Mouse (Mus musculus) hindlimb bud, embryonic 11.5 days (tissue): Measurements from ENCODE around the gene Fanca.
"Not testable (repeated sequence)": the region's sequence is repeated elsewhere in the genome, so short reads cannot be mapped to it uniquely, and the experiment has no call there.

ENCODE experiments used
- DNase-seq: peaks from one replicate; pipeline ENCODE4 v3.0.0-alpha.2; 2012; ENCODE audit warnings: low read depth, low spot score; ENCODE audit errors: extremely low spot score

Fanca gene

DNA sequence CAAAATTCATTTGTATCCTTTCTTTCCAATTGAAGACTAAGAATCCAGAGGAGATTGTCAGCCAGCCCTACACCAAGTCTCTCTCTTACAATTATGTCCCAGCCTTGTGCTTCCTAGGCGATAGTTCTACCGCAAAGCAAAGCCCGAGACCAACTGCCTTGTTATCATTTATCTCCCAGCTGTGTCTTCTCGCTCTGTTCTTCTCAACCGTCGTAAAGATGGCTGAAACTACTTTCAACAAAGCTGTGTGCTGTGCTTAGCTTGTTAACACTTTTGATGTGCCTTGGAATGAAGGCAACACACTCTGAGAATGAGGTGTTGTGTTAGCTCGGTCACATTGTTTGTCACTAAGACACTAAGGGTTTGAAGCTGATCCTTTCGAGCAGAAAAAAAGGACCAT lies 13.4 kb upstream of the Fanca start:
- DNase-seq: no peak

- no peak for DNase-seq
Measured at GRCm38 (mm10) chr8:123331301-123331700, 12.9 kb upstream of the Fanca start.

DNA sequence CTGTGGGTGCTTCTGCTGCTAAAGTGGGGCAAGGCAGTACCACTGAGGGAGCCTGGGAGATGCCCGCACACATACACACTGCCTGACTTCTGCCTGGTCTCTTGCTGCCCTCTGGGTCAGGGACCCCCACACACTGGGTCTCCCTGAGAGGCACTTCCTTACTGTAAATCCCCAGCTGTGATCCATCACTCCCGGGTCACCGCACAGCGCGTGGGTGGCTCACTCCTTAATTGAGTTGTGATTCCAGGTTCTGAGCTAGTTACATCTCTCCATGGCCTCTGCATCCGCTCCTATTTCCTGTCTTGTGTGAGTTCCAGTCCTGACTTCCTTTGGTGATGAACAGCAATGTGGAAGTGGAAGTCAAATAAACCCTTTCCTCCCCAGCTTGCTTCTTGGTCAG lies 12.3 kb upstream of the Fanca start:
- DNase-seq: no peak

GRCm38 (mm10) chr8:123329961-123330360 lies 11.6 kb upstream of the Fanca start:
- DNase-seq: no peak

GRCm38 (mm10) chr8:123329350-123329749 lies 11.0 kb upstream of the Fanca start:
- no peak for DNase-seq

- DNase-seq: no peak
Measured at GRCm38 (mm10) chr8:123328552-123328951, 10.2 kb upstream of the Fanca start.

DNA sequence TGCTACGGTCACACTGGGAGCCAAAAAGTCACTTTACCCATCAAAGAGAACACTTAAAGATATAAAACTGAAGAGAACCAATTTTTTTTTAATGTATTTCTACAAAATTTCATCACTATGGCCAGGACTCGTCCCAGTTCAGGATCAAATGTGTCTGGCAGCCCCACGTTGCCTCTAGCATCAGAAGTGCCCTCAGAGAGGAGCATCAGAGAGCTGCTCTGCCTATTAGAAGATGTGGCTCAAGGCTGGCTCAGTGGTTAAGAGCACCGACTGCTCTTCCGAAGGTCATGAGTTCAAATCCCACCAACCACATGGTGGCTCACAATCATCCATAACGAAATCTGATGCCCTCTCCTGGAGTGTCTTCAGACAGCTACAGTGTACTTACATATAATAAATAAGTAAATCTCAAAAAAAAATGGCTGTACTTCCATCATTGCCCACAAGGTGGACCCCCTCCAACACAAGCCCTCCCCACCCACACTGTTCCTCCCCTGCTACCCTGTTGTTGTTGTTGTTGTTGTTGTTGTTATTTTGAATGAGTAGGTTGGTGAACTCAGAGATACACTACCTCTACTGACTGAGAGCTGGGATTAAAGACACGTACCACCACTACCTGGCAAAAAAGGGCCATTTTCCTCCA lies 1.3 kb upstream of the Fanca start:
- peak; percentile 50 for DNase-seq

- DNase-seq: no peak
Measured at GRCm38 (mm10) chr8:123317781-123318466, 452 bp downstream of the Fanca start.

DNA sequence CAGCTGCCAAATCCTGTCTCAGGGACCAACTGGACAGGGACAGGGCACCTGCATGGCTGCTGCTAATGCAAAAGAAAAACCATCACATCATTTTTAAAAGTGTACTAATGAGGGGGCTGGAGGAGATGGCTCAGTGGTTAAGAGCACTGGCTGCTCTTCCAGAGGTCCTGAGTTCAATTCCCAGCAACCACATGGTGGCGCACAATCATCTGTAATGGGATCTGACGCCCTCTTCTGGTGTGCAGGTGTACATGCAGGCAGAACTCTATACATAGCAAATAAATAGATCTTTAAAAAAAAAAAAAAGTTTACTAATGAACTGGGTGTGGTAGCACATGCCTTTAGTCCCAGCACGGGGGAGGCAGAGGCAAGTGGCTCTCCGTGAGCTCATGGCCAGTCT lies 9.6 kb downstream of the Fanca start:
- no peak for DNase-seq

DNA sequence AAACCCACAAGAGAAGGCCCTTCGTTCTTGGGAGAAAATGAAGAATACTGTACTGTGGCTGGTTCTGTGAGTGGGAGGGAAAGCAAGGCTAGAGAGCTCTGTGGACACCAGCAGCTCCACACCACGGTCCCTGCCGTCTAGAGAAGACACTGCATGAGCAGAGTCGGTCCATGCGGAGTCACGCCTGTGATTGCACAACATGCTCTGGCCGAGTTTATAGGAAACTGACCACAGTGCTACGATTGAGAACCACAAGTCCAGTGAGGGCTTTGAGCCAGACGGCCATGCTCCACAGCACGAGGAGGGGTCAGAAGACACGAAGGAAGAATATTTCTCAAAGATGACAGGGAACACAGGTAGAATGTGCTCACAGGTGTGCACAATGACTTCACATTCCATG lies 20.1 kb downstream of the Fanca start:
- no peak for DNase-seq

DNA sequence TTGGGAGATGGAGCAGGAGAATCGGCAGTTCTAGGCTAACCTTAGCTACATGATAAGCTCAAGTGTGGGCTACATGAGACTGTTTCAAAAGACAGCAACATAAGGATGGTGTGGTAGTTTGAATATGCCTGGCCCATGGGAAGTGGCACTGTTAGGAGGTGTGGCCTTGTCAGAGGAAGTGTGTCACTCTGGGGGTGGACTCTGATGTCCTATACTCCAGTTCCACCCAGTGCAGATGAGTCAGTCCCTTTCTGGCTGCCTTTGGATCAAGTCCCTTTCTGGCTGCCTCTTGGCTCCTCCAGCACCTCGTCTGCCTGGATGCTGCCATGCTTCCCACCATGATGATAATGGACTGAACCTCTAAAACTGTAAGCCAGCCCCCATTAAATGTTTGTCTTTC lies 25.6 kb downstream of the Fanca start:
- no peak for DNase-seq

DNA sequence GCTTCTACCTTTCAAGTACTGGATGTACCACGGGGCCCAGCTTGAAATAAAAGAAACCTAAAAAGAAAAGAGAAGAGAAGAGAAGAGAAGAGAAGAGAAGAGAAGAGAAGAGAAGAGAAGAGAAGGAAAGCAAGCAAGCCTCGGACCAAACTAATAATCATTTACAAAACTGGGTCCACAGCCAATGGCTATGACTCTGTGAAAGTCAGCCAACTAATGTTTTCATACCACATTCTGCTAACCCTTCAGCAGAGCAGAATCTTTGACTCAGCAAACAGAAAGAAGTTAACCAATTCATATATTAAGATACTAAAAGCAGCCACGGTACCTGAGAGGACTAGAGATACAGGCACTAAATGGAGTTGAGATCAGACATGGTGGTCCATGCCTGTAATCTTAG lies 26.1 kb downstream of the Fanca start:
- no peak for DNase-seq

- no peak for DNase-seq
Measured at GRCm38 (mm10) chr8:123291716-123292115, 26.7 kb downstream of the Fanca start.

- no peak for DNase-seq
Measured at GRCm38 (mm10) chr8:123290679-123291078, 27.7 kb downstream of the Fanca start.

DNA sequence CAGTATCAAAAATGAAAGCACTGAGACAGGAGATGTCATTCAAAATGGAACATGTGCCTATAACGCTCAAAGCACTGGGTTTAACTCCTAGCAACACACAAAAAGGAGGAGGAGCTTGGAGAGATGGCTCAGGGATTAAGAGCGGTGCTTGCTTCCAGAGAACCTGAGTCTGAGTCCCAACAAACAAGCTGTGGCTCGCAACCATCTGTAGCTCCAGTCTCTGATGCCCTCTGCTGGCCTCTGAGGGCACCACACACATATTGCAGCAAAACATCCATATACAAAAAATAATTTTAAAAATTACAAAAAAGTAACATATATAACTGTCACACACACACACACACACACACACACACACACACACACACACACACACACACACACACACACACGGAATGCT lies 28.2 kb downstream of the Fanca start:
- no peak for DNase-seq

GRCm38 (mm10) chr8:123287362-123287761 lies 31.0 kb downstream of the Fanca start:
- no peak for DNase-seq

- no peak for DNase-seq
Measured at GRCm38 (mm10) chr8:123284493-123284892, 33.9 kb downstream of the Fanca start.

- no peak for DNase-seq
Measured at GRCm38 (mm10) chr8:123283991-123284390, 34.4 kb downstream of the Fanca start.

- DNase-seq: not testable (repeated sequence)
Measured at GRCm38 (mm10) chr8:123282994-123283393, 35.4 kb downstream of the Fanca start.

DNA sequence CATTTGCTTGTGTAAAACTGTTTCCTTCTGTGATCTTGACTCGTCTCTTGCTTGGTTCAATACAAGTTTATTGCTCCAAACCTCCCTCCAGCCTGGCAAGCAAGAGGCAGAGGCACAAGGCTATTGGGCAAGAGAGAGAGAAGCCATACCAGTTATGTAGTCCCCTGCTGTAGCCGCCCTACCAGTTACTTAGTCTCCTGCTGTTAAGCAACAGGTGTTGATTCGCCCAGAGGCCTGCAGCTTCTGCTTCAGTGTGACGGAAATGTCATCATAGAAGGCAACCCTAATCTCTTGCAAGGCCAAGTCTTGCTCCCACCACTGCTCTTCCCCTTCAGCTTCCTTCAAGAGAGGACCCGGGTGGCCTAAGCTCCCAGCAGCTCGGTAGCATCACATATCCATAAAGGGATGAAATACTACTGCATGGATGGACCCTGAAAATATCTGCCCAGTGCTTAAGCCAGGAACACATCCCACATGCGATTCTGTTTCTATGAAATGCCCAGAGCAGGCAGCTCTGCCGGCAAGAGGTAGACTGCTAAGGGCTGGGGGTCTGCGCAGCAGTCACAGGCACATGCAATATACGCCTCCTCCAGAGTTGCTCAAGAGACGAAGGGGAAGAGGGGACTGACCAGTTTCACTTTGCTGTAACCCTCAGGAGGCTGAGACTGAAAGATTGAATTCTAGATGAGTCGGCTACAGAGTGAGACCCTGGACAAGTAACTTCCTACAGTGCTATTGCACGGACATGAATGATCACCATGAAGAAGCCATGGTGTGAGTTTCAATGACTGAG lies 37.9 kb downstream of the Fanca start:
- DNase-seq: no peak

DNA sequence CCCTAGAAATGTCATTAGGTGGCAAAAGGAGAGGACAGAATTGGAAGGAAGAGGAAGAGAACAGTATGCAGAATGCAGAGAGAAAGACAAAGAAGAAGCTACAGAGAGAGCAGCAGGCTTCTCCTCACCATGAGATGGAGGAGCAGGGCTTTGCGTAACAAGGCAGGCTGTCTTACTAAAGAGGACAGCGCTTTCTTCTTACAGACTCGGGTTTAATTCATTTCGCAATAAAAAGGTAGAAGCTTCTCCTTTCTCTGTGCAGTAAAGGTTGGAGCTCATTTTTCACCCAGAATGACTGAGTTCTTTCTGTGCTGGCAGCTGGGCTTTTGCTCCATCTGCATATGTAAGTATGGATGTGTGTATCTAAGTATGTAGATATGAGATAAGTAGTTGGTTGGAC lies 38.5 kb downstream of the Fanca start:
- no peak for DNase-seq

DNA sequence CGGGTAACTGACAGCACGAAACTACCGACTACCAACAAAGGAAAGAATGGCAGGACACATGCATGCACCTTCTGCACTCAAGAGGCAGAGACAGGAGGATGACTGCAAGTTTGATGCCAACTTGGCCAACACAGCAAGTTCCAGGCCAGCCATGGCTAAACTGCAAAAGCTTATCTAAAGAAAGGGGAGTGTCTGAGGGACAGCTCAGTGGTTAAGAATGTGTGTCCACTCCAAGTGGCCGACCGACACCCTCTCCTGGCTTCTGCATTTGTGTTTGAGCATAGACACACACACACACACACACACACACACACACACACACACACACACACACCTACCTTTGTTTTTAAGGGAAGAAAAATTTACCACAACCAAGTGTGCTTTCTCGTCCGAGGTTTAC lies 39.9 kb downstream of the Fanca start:
- DNase-seq: no peak
